Mouse (Mus musculus): ENCODE measurements around the gene Diaph3. TPM values are rescaled to one million over a fixed set of nuclear protein-coding genes. Genes with fewer than 3 reads are reported as not detected.

Gene Diaph3
- polyA plus RNA-seq, 1 experiment from 2014 or later, result 7.5 TPM

DNA sequence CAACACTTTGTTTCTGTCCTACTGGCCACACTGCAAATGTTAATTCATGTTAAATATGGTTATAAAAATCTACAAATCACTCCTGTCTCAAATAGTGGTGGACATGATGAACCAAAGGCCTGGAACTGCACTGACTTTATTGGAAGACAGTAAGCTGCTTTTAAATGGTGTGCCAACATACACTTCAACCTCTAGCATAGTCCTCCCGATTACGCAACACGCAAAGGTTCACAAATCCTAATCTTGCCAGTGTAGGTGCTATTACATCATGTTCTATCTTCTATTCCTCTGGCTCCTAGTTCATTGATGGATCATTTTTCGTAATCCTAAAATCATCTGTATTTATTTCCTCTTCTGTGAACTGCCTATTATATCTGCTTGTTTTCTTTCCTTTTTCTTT is 324.8 kb downstream of the Diaph3 start:
- WGBS (ENCODE audit: insufficient replicate concordance), result 85% methylated on average over 4 of the region's 4 CpGs
- ATAC-seq (peak; percentile 76), DNase-seq (peak; percentile 25)
- Histone ChIP-seq H3K27me3 (ENCODE audit: insufficient read depth, low read length) (no peaks in the 10 kb centered on the region), H3K27ac (ENCODE audit: low read depth) (no peak overlapping the region), H3K4me2 (ENCODE audit: low read depth, low read length) (no peak overlapping the region), H3K4me3 (ENCODE audit: low read depth, low read length) (no peak overlapping the region), H3K9me3 (ENCODE audit: low read length) (no peaks in the 10 kb centered on the region), H3K9ac (replicated peaks) (no peak overlapping the region), H3K36me3 (replicated peaks; ENCODE audit: insufficient read depth, low read length) (no peaks in the 10 kb centered on the region), H3K4me1 (ENCODE audit: insufficient read depth) (no peaks in the 10 kb centered on the region)
- TF ChIP-seq CTCF (IDR thresholded peaks at IDR 0.05; ENCODE audit: low read depth), result no peak
- TF ChIP-seq EP300 (IDR thresholded peaks at IDR 0.05; ENCODE audit: low read depth), result no peak

DNA sequence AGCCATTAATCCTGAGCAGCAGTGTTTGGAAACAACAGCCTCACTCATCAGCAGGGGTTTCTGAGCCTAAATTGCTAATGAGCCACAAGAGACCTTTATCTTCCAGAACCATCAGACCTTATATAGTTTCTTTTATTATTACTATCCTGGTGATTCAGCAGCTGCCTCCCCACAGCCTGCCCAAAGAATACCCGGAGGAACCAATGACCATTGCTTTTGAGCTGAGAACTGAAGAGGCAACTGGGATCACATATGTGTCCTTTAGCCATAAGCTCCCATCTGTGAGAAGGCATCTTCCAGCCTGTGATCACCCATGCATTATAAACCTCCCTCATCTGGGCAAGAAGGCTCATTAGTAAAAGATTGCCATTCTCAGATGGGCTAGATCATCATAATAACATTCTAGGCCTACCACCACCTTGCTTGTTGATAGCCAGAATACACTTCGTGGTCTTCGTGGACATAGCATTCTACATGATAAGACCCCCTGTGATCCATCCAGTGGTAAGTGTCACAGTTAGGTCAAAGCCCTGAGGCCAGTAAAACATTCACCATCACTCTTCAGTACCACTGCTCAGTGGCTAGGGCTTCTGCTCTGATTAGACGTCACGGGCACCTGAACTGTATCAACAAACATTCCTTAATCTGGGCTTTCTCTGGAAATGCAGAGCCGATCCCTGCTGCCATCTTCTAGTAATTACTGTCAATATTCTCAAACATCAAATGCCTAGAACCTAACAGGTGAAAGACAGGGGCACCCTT is 352.0 kb downstream of the Diaph3 start:
- H3K9ac ChIP-seq (replicated peaks), result no peak overlapping the region
- no peaks in the 10 kb centered on the region for H3K36me3 ChIP-seq (replicated peaks; ENCODE audit: insufficient read depth, low read length)
- no peak overlapping the region for H3K27ac ChIP-seq (ENCODE audit: low read depth)
- no peaks in the 10 kb centered on the region for H3K27me3 ChIP-seq (ENCODE audit: insufficient read depth, low read length)
- DNase-seq (no peak), ATAC-seq (no peak)
- 82% methylated on average over 6 of the region's 6 CpGs for WGBS (ENCODE audit: insufficient replicate concordance)
- H3K9me3 ChIP-seq (ENCODE audit: low read length), result no peaks in the 10 kb centered on the region
- TF ChIP-seq CTCF (IDR thresholded peaks at IDR 0.05; ENCODE audit: low read depth), result no peak
- TF ChIP-seq EP300 (IDR thresholded peaks at IDR 0.05; ENCODE audit: low read depth), result no peak
- H3K4me3 ChIP-seq (ENCODE audit: low read depth, low read length), result no peak overlapping the region
- H3K4me2 ChIP-seq (ENCODE audit: low read depth, low read length), result no peak overlapping the region
- H3K4me1 ChIP-seq (ENCODE audit: insufficient read depth), result no peaks in the 10 kb centered on the region

DNA sequence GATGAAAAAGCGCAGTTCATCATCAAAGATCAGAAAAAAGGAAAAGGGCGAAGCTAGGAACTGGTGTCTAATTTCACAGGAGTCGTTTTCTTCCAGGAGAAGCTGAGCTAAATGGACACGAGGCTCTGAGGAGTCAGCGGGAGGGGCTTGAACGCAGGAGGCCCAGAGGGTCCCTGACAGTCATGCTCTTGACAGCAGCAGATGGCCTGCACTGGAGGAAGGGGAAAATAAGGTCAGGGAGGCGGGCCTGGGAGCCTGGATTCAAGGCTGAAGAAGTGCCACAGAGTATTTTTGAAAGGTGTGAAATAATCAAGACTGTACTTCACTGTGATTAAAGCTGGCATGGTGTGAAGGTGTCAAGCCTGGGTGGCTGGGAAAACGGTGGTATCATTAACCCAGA is 354.2 kb downstream of the Diaph3 start:
- DNase-seq, result no peak
- H3K4me3 ChIP-seq (ENCODE audit: low read depth, low read length), result no peak overlapping the region
- no peak for ATAC-seq
- H3K36me3 ChIP-seq (replicated peaks; ENCODE audit: insufficient read depth, low read length), result no peaks in the 10 kb centered on the region
- no peak overlapping the region for H3K9ac ChIP-seq (replicated peaks)
- no peaks in the 10 kb centered on the region for H3K4me1 ChIP-seq (ENCODE audit: insufficient read depth)
- H3K4me2 ChIP-seq (ENCODE audit: low read depth, low read length), result no peak overlapping the region
- WGBS (ENCODE audit: insufficient replicate concordance), result 65% methylated on average over 8 of the region's 8 CpGs
- no peaks in the 10 kb centered on the region for H3K9me3 ChIP-seq (ENCODE audit: low read length)
- no peaks in the 10 kb centered on the region for H3K27me3 ChIP-seq (ENCODE audit: insufficient read depth, low read length)
- no peak overlapping the region for H3K27ac ChIP-seq (ENCODE audit: low read depth)
- TF ChIP-seq EP300 (IDR thresholded peaks at IDR 0.05; ENCODE audit: low read depth) (no peak), CTCF (IDR thresholded peaks at IDR 0.05; ENCODE audit: low read depth) (no peak)

DNA sequence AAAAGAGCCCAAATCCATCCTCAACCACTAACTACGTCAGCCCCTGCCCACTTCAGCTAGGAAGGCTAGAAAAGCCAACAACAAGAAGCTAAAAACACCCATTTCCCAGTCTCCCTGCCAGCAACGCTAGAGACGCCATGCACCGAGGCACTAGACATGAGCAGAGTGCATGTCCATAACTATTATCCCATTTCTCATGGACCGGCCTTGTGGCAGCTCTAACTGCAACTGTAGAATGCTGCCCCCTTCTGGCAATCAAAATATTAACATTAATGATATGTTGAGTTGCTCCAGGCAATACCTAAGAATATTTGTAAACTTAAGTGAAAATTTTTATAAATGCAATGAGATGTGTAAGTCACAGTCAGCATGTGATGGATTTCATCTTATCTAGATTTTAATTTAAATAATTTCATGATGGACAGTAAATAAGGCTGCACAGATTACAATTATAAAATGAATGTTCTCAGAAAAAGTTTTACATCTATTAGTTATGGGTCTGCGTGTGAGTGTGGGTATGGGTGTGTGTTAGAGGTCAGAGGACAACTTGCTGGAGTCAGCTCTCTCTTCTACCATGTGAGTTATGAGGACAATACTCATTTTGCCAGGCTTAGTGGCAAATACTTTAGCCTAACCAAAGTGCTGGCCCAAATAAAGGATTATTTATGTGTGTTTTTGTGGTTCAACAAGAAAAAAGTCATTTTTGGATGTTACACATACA is 359.3 kb downstream of the Diaph3 start:
- no peaks in the 10 kb centered on the region for H3K27me3 ChIP-seq (ENCODE audit: insufficient read depth, low read length)
- no peaks in the 10 kb centered on the region for H3K9me3 ChIP-seq (ENCODE audit: low read length)
- TF ChIP-seq CTCF (IDR thresholded peaks at IDR 0.05; ENCODE audit: low read depth), result peak; percentile 78
- TF ChIP-seq EP300 (IDR thresholded peaks at IDR 0.05; ENCODE audit: low read depth), result no peak
- no peak overlapping the region for H3K4me3 ChIP-seq (ENCODE audit: low read depth, low read length)
- H3K9ac ChIP-seq (replicated peaks), result no peak overlapping the region
- no peaks in the 10 kb centered on the region for H3K4me1 ChIP-seq (ENCODE audit: insufficient read depth)
- H3K36me3 ChIP-seq (replicated peaks; ENCODE audit: insufficient read depth, low read length), result no peaks in the 10 kb centered on the region
- ATAC-seq, result peak; percentile 44; the same call in 1 of the 2 replicates
- DNase-seq, result no peak
- H3K4me2 ChIP-seq (ENCODE audit: low read depth, low read length), result no peak overlapping the region
- WGBS (ENCODE audit: insufficient replicate concordance), result 65% methylated on average over 6 of the region's 6 CpGs
- H3K27ac ChIP-seq (ENCODE audit: low read depth), result no peak overlapping the region

DNA sequence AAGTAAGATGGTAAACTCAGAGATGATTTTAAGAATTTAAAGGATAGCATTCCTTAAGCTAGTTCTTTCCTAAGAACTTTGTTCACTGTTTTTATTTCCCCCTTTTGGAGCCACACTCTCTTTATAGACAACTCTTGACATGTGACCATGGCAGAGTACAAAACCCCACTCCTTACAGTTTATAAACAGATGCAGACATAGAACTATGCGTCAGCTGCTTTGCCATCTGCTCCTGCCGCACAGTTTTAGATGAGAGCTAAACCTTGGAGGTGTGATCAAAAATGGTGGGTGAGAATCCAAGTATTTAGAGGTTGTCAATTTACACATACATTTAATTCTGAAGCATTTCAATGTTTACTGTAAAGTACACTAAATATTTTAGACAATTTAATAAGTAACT is 367.7 kb downstream of the Diaph3 start:
- Histone ChIP-seq H3K27ac (ENCODE audit: low read depth) (no peak overlapping the region), H3K9me3 (ENCODE audit: low read length) (no peaks in the 10 kb centered on the region), H3K4me2 (ENCODE audit: low read depth, low read length) (no peak overlapping the region), H3K4me1 (ENCODE audit: insufficient read depth) (no peaks in the 10 kb centered on the region), H3K27me3 (ENCODE audit: insufficient read depth, low read length) (no peaks in the 10 kb centered on the region), H3K9ac (replicated peaks) (no peak overlapping the region), H3K36me3 (replicated peaks; ENCODE audit: insufficient read depth, low read length) (no peaks in the 10 kb centered on the region), H3K4me3 (ENCODE audit: low read depth, low read length) (no peak overlapping the region)
- ATAC-seq (no peak), DNase-seq (no peak)
- TF ChIP-seq EP300 (IDR thresholded peaks at IDR 0.05; ENCODE audit: low read depth) (no peak), CTCF (IDR thresholded peaks at IDR 0.05; ENCODE audit: low read depth) (no peak)
- 87% methylated on average over 2 of the region's 2 CpGs for WGBS (ENCODE audit: insufficient replicate concordance)
